Mouse (Mus musculus): ENCODE data around the gene Fam240b.
A peak's percentile ranks its signal among the peaks of the same experiment; 100 is the strongest.
"Not testable (repeated sequence)": the region's sequence is repeated elsewhere in the genome, so short reads cannot be mapped to it uniquely, and the experiment has no call there.

Fam240b gene

GRCm38 (mm10) chr13:64497692-64498091 lies at the start of gene Fam240b:
TSS of gene Fam240b (minus strand) at chr13:64497792.
- DNase-seq (ENCODE audit: extremely low read depth, low read depth, low spot score): no peak

DNA sequence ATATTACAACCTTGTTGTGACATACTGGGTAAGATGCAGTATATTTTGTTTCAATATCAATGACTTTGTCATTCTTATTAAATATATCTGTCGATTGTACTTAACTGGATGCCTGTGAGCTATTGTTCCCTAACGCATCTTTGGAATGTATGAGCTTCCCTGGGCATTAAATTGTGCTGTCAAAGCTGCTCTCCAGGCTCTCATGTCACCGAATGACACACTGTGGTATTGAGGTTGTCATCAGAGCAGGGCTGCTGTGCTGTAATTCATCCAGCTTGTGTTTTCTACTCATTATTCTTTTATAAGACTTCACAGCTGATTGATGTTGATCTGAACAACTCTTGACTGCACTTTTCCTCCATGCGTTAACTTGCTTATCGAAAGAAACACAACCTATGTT lies 32.5 kb upstream of the Fam240b start:
- no peak for DNase-seq (ENCODE audit: extremely low read depth, low read depth, low spot score)

DNA sequence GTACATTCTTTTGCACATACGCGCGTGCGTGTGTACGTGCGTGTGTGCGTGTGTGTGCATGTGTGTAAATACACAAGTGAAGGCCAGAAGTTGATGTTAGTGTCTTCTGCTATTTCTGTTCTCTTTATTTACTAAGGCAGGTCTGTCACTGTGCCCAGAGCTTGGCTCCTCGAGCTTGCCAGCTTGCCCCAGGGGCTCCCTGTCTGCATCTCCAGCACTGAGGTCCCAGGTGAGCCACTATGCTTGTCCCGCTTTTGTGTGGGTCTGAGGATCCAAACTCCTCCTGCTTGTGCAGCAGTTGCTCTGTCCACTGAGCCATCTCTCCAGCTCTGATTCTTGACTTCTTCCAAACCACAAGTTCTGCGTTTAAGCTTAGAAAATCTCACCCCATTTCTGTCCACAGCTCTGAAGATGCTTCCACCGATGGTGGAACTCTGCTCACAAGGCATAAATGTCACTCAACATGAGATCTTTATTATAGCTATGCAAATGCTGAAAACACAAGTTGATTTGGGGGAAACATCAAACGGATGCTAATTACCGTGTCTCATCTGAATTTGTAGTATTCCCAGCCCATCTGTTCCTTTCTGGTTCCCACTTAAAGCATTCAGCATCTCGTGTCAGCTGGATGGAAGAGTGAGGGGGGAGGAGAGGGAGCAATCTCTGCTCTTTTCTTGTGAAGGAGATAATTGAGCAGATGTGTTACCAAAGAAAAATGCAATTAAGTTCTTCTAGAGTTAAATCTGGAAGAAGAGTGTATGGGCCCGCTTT lies 29.1 kb upstream of the Fam240b start:
- DNase-seq (ENCODE audit: extremely low read depth, low read depth, low spot score): no peak

DNA sequence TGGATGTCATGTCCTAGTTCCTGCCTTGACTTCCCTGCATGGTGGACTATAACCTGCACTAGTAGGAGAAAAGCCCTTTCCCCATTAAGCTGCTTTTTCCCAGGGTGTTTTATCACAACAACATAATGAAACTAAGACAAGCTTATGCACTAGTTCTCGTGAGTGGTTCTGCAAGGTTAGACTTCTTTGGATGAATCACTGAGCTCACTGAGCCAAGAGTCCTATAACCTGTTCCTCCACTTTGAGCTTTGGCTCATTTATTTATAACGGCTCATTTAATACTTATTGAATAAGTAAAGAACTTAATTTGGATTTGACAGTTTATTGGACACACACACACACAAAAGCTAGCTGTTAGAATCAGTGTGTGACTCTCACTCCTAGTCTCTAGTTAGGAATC lies 16.7 kb upstream of the Fam240b start:
- DNase-seq (ENCODE audit: extremely low read depth, low read depth, low spot score): no peak

- DNase-seq (ENCODE audit: extremely low read depth, low read depth, low spot score): no peak
Measured at GRCm38 (mm10) chr13:64511616-64512015, 14.0 kb upstream of the Fam240b start.

DNA sequence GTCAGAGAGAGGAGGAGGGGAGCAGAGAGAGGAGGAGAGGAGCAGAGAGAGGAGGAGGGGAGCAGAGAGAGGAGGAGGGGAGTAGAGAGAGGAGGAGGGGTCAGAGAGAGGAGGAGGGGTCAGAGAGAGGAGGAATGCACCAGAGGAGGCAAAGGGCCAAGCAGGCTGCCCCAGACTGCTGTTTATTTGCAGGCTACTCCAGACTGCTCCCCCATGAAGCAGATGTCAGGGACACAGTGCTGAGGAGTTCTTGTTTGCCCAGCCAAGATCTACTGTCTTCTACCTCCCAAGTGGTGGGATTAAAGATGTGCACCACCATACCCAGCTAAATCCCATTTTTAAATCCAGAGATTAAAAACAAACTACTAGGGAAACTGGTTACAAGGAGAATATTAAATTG lies 9.8 kb upstream of the Fam240b start:
- DNase-seq (ENCODE audit: extremely low read depth, low read depth, low spot score): no peak

DNA sequence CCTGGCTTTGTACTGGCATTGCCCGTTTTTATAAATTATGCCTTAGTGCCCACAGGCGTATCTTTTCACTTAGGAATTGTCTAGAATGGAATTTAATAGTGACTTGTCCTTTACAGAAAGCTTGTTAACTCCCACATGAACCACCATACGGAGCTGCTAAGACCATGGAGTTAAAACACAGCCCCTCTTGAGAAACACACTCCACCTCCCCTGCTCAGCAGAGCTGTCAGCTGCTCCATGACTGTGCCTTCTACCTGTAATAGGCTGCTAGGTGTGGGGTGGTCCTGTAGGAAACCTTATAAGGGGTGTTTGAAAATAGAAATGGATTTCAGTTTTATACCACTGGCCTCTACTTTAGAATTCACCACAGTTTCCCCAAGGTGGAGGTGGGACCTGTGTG lies 5.2 kb upstream of the Fam240b start:
- no peak for DNase-seq (ENCODE audit: extremely low read depth, low read depth, low spot score)

- DNase-seq (ENCODE audit: extremely low read depth, low read depth, low spot score): no peak
Measured at GRCm38 (mm10) chr13:64493586-64493985, 4.0 kb downstream of the Fam240b start.

DNA sequence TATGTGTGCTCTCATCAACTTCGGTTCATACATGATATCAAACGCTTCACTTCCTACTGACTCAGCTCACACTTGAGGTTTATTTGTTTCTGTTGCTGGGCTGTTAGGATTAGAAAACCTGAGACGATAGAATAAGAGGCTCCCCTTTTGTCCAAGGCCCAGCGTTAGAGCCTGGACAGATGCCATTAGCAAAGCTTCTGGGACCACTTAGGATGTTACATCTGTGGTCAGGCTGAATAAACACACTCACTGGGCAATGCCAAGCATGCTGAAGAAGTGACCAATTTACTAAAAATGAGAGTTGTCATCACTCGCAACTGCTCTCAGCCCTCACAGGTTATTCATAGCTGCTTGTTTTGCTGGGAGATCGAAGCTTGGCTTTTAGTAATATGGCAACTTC lies 7.7 kb downstream of the Fam240b start:
- DNase-seq (ENCODE audit: extremely low read depth, low read depth, low spot score): no peak

- no peak for DNase-seq (ENCODE audit: extremely low read depth, low read depth, low spot score)
Measured at GRCm38 (mm10) chr13:64479960-64480359, 17.6 kb downstream of the Fam240b start.

- no peak for DNase-seq (ENCODE audit: extremely low read depth, low read depth, low spot score)
Measured at GRCm38 (mm10) chr13:64477968-64478367, 19.6 kb downstream of the Fam240b start.

DNA sequence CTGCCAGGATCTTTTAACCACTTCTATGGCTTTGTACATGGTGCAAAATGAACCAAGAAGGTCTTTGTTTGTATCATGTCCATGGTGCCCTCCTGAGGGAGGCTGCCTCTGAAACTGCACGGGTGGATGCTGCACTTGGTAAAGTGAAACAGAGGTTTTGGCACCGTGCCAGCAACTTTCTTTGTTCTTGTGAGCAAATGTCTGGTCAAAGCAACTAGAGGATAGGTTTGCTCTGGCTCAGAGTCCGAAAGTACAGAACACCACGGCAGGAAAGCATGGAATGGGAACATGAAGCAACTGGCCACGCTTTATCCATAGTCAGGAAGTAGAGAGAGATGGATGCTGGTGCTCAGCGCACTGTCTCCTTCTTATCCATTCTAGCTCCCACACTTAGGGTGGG lies 29.7 kb downstream of the Fam240b start:
- no peak for DNase-seq (ENCODE audit: extremely low read depth, low read depth, low spot score)

GRCm38 (mm10) chr13:64465166-64465565 lies 32.4 kb downstream of the Fam240b start:
- DNase-seq (ENCODE audit: extremely low read depth, low read depth, low spot score): no peak

- no peak for DNase-seq (ENCODE audit: extremely low read depth, low read depth, low spot score)
Measured at GRCm38 (mm10) chr13:64462581-64462980, 35.0 kb downstream of the Fam240b start.

- DNase-seq (ENCODE audit: extremely low read depth, low read depth, low spot score): peak; percentile 67
Measured at GRCm38 (mm10) chr13:64458181-64458580, 39.4 kb downstream of the Fam240b start.

DNA sequence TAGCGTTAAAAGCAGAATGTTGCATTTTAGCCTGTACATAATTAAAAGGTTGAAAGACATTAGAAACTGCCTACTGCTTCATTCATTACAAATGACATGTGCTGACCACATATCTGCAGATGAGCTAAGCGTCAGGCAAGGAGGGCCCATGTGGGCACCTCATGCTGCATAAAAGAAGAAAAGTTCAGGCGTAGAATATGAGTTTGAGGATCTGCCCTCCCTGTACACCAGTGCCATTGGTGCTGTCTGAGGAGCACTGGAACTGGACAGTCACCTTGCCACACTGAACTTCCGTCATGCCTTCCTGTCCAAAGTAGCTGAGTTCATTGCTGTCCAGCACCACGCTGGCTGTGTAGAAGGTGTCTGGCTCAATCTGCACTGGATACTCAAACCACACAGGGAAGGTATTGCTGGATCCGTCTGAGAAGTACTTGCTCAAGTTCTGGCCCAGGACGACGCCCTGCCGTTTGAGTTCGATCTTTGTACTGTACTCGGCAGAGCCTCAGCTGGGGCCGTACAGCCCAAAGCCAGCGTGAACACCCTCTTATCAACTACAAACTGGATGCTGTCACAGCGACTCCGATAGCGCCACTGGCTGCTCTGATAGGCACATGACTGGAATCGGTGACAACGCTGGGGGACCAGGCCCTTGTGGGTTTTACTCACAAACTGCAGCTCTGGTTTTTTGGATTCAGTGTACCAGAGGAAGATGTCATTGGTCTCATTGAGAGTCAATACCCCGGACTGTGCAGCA lies 40.2 kb downstream of the Fam240b start:
- DNase-seq (ENCODE audit: extremely low read depth, low read depth, low spot score): not testable (repeated sequence)

DNA sequence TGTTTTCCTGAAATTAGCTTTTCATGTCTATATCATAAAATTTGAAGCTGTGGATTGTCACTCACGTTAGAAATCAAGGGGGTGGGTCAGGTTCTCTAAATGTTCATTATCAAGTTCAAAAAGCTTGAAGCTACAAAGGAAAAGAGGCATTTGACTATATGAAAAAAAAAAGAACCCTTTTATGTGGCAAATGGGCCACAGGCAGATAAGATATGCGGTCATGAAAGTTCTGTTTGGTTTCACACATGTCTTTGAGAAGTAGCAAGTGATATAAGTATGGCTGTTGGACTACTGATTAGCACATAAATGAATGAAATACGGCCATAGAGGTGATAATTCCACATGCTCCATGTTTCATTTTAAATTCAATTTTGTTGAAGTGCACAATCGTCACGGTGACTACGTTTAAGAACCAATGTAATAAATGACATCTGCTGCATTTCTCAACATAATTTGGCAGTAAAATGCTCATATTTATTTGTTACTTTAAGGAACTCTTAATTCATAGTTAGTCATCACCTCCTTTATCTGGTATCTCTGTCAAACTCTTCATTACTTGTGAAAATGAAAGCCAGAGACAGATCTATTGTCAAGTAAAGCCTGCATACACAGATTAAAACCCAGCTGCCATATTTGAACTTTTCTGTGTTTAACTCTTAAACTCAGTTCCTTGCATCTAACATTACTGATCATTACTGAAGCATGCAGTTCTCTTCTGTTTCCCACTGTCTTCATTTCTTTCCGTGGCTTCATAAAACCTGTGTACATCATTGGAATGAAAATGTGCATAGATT lies 47.4 kb downstream of the Fam240b start:
- no peak for DNase-seq (ENCODE audit: extremely low read depth, low read depth, low spot score)

GRCm38 (mm10) chr13:64448729-64449128 lies 48.9 kb downstream of the Fam240b start:
- DNase-seq (ENCODE audit: extremely low read depth, low read depth, low spot score): no peak

GRCm38 (mm10) chr13:64447947-64448346 lies 49.6 kb downstream of the Fam240b start:
- no peak for DNase-seq (ENCODE audit: extremely low read depth, low read depth, low spot score)

GRCm38 (mm10) chr13:64445254-64445920 lies 52.2 kb downstream of the Fam240b start:
- DNase-seq (ENCODE audit: extremely low read depth, low read depth, low spot score): no peak

DNA sequence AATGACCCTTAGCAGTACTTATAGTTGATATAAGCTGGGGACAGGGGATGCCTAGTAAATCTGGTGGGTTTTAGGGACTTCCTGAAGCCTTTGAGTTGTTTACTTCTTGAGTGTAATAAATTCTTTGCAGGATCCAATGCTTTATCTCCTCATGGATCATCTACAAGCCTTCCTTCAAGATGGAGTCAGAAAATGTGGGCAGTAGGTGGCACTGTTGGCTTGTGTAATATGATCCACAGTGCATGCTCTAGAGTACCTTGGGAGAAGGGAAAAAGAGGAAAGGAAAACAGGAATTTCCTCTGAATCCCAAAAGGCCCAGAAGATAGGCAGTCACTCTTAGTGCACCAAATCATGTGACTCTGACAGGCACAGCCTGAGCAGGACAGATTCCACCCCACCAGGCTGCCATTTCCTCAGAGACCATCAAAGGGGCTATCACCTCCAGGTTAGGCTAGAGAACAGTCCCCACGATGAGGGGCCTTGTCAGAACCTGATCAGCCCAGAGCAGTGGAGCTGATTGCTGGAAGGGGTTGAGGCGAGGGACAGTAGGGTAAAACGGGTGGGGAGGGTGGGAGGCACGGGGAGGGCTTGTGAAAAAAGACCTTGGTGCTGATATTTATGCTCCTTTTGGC lies 54.2 kb downstream of the Fam240b start:
- DNase-seq (ENCODE audit: extremely low read depth, low read depth, low spot score): no peak

Measured in fat pad, adult 2 months (tissue).